Mouse (Mus musculus) embryo, embryonic 11.5 days (tissue): ENCODE results near the gene Ccdc71l.

Source experiments
- DNase-seq: peaks from one replicate; pipeline ENCODE4 v3.0.0-alpha.2; 2012; ENCODE audit warnings: low read depth, low spot score

The Ccdc71l gene

GRCm38 (mm10) chr12:32378528-32379295 is at the start of gene Ccdc71l:
Ccdc71l (plus strand) TSS chr12:32378704.
- DNase-seq: peak; percentile 77

GRCm38 (mm10) chr12:32339078-32339477 is 39.4 kb upstream of the Ccdc71l start:
- no peak for DNase-seq

- no peak for DNase-seq
Observed at GRCm38 (mm10) chr12:32343487-32343886, 35.0 kb upstream of the Ccdc71l start.

GRCm38 (mm10) chr12:32346121-32346520 is 32.4 kb upstream of the Ccdc71l start:
- DNase-seq: no peak

GRCm38 (mm10) chr12:32348493-32348892 is 30.0 kb upstream of the Ccdc71l start:
- no peak for DNase-seq

GRCm38 (mm10) chr12:32351874-32352273 is 26.6 kb upstream of the Ccdc71l start:
- no peak for DNase-seq

- DNase-seq: peak; percentile 62
Observed at GRCm38 (mm10) chr12:32379296-32379725, 807 bp downstream of the Ccdc71l start.

GRCm38 (mm10) chr12:32379731-32380130 is 1.2 kb downstream of the Ccdc71l start:
- no peak for DNase-seq

- DNase-seq: no peak
Observed at GRCm38 (mm10) chr12:32380457-32380856, 2.0 kb downstream of the Ccdc71l start.

- DNase-seq: no peak
Observed at GRCm38 (mm10) chr12:32381011-32381410, 2.5 kb downstream of the Ccdc71l start.

- no peak for DNase-seq
Observed at GRCm38 (mm10) chr12:32419537-32419936, 41.0 kb downstream of the Ccdc71l start.

GRCm38 (mm10) chr12:32427832-32428231 is 49.3 kb downstream of the Ccdc71l start:
- DNase-seq: no peak

- DNase-seq: no peak
Observed at GRCm38 (mm10) chr12:32431004-32431403, 52.5 kb downstream of the Ccdc71l start.
